Mouse (Mus musculus) kidney, embryonic 16.5 days (tissue): ENCODE measurements around the gene Eef2. TPM values are rescaled to one million over a fixed set of nuclear protein-coding genes. Genes with fewer than 3 reads are reported as not detected.
A peak's percentile ranks its signal among the peaks of the same experiment; 100 is the strongest.
"Not testable (repeated sequence)": the region's sequence is repeated elsewhere in the genome, so short reads cannot be mapped to it uniquely, and the experiment has no call there.

ENCODE experiments used
- ATAC-seq: fragments of 200-750 bp; cut with Nextera tagmentation; 2 replicates; pipeline ENCODE4 v1.8.0; 2017; ENCODE audit warnings: moderate TSS enrichment; ENCODE audit not compliant: low FRiP score, low TSS enrichment
- H3K27ac ChIP-seq: fragments of 300-500 bp; sonication (generic); 2 replicates; pipeline ENCODE4 v1.5.1; 2014; ENCODE audit warnings: low read length
- H3K27me3 ChIP-seq: fragments of 300-500 bp; sonication (generic); 2 replicates; pipeline ENCODE4 v1.6.1; 2014; ENCODE audit warnings: low read length, control low read depth, mixed read lengths; ENCODE audit not compliant: insufficient read depth
- H3K36me3 ChIP-seq: fragments of 300-500 bp; sonication (generic); 2 replicates; pipeline ENCODE4 v1.6.1; 2014; ENCODE audit warnings: low read length, control low read depth, mixed read lengths; ENCODE audit not compliant: insufficient read depth
- H3K4me1 ChIP-seq: fragments of 300-500 bp; sonication (generic); 2 replicates; pipeline ENCODE4 v1.6.1; 2014; ENCODE audit warnings: low read length, control low read depth, mixed read lengths; ENCODE audit not compliant: insufficient read depth
- H3K4me2 ChIP-seq: fragments of 300-500 bp; sonication (generic); replicated peaks from 2 replicates; pipeline ENCODE4 v1.6.1; 2014; ENCODE audit warnings: low read depth, low read length
- H3K4me3 ChIP-seq: fragments of 300-500 bp; sonication (generic); 2 replicates; pipeline ENCODE4 v1.5.1; 2014; ENCODE audit warnings: mild to moderate bottlenecking, low read length
- H3K9ac ChIP-seq: fragments of 300-500 bp; sonication (generic); replicated peaks from 2 replicates; pipeline ENCODE4 v1.6.1; 2014; ENCODE audit warnings: low read length
- H3K9me3 ChIP-seq: fragments of 300-500 bp; sonication (generic); 2 replicates; pipeline ENCODE4 v1.6.1; 2016; ENCODE audit warnings: low read length, control low read depth
- WGBS: fragments of 180-500 bp; shearing (Covaris S2); extraction: QIAGEN DNeasy Blood & Tissue Kit; methylation state at CpG from one replicate; pipeline ENCODE4 v1.1.7; 2014; 5-methylcytosine and 5-hydroxymethylcytosine counted together
- polyA plus RNA-seq: library from polyadenylated mRNA; unstranded; fragments of >200 nt; fragmentation: Nextera tagmentation; extraction: Ambion mirVana; gene quantifications from 2 replicates; pipeline ENCODE4 v1.2.1, GENCODE M21; 2015

Eef2 gene
- polyA plus RNA-seq, 1 experiment from 2014 or later: 672 TPM

- Histone ChIP-seq H3K4me1 (no peaks in the 10 kb centered on the region), H3K27ac (no peak overlapping the region), H3K9ac (no peak overlapping the region), H3K4me2 (no peak overlapping the region), H3K9me3 (peaks cover 10% of the 10 kb centered on the region), H3K36me3 (no peaks in the 10 kb centered on the region), H3K27me3 (no peaks in the 10 kb centered on the region; the same call in 1 of the 2 replicates), H3K4me3 (no peak overlapping the region)
- ATAC-seq: no peak
- WGBS: 93% methylated on average over 5 of the region's 5 CpGs
These were observed 33.7 kb downstream of the Eef2 start for GRCm38 (mm10) chr10:81210154-81210553.

- Histone ChIP-seq H3K4me3 (no peak overlapping the region), H3K9ac (no peak overlapping the region), H3K4me1 (no peaks in the 10 kb centered on the region), H3K27me3 (peaks cover 7% of the 10 kb centered on the region; the same call in 1 of the 2 replicates), H3K9me3 (0 out of 2 replicates have a peak, but pooled peaks cover 5% of the 10 kb centered on the region), H3K27ac (no peak overlapping the region), H3K4me2 (no peak overlapping the region), H3K36me3 (no peaks in the 10 kb centered on the region)
- 84% methylated on average over 6 of the region's 6 CpGs for WGBS
- no peak for ATAC-seq
These were observed 39.8 kb downstream of the Eef2 start for GRCm38 (mm10) chr10:81216260-81216659.

- ATAC-seq: no peak
- 88% methylated on average over 6 of the region's 6 CpGs for WGBS
- Histone ChIP-seq H3K4me3 (no peak overlapping the region), H3K4me2 (no peak overlapping the region), H3K27ac (no peak overlapping the region), H3K27me3 (peaks cover 7% of the 10 kb centered on the region; the same call in 1 of the 2 replicates), H3K4me1 (no peaks in the 10 kb centered on the region), H3K36me3 (no peaks in the 10 kb centered on the region), H3K9ac (no peak overlapping the region), H3K9me3 (0 out of 2 replicates have a peak, but pooled peaks cover 5% of the 10 kb centered on the region)
These were observed 40.4 kb downstream of the Eef2 start for GRCm38 (mm10) chr10:81216810-81217209.

GRCm38 (mm10) chr10:81217267-81217666 is 40.8 kb downstream of the Eef2 start:
- not testable (repeated sequence) for H3K9ac ChIP-seq, ATAC-seq, H3K4me1 ChIP-seq, H3K9me3 ChIP-seq, H3K27me3 ChIP-seq, H3K4me3 ChIP-seq, H3K27ac ChIP-seq, H3K4me2 ChIP-seq, H3K36me3 ChIP-seq
- WGBS: 19% methylated on average over 1 of the region's 1 CpGs

GRCm38 (mm10) chr10:81217964-81218363 is 41.5 kb downstream of the Eef2 start:
- Histone ChIP-seq H3K27me3 (peaks cover 7% of the 10 kb centered on the region; the same call in 1 of the 2 replicates), H3K4me2 (no peak overlapping the region), H3K9me3 (no peaks in the 10 kb centered on the region), H3K27ac (no peak overlapping the region), H3K4me1 (no peaks in the 10 kb centered on the region), H3K4me3 (no peak overlapping the region), H3K9ac (no peak overlapping the region), H3K36me3 (no peaks in the 10 kb centered on the region)
- WGBS: 35% methylated on average over 7 of the region's 7 CpGs
- no peak for ATAC-seq

GRCm38 (mm10) chr10:81221402-81222015 is 45.1 kb downstream of the Eef2 start:
- ATAC-seq: no peak
- Histone ChIP-seq H3K27me3 (peaks cover 7% of the 10 kb centered on the region; the same call in 1 of the 2 replicates), H3K27ac (no peak overlapping the region), H3K9ac (no peak overlapping the region), H3K4me3 (no peak overlapping the region), H3K4me2 (no peak overlapping the region), H3K4me1 (no peaks in the 10 kb centered on the region), H3K36me3 (no peaks in the 10 kb centered on the region), H3K9me3 (no peaks in the 10 kb centered on the region)
- 82% methylated on average over 5 of the region's 5 CpGs for WGBS

- H3K36me3 ChIP-seq, H3K27ac ChIP-seq, ATAC-seq, H3K4me3 ChIP-seq, H3K9ac ChIP-seq, H3K4me2 ChIP-seq, H3K4me1 ChIP-seq, H3K9me3 ChIP-seq: not testable (repeated sequence)
- H3K27me3 ChIP-seq: peaks cover 12% of the 10 kb centered on the region; the same call in 1 of the 2 replicates
- WGBS: 42% methylated on average over 2 of the region's 2 CpGs
These were observed 47.3 kb downstream of the Eef2 start for GRCm38 (mm10) chr10:81223731-81224130.

GRCm38 (mm10) chr10:81229735-81230437 is 53.5 kb downstream of the Eef2 start:
- Histone ChIP-seq H3K27ac (no peak overlapping the region), H3K4me3 (no peak overlapping the region), H3K36me3 (no peaks in the 10 kb centered on the region), H3K9me3 (no peaks in the 10 kb centered on the region), H3K4me2 (0 out of 2 replicates have a peak overlapping the region, but pooled peaks have one; percentile 10), H3K9ac (no peak overlapping the region), H3K4me1 (peaks cover 17% of the 10 kb centered on the region), H3K27me3 (peaks cover 36% of the 10 kb centered on the region)
- ATAC-seq: no peak
- WGBS: 11% methylated on average over 20 of the region's 20 CpGs

- H3K4me1 ChIP-seq: peaks cover 17% of the 10 kb centered on the region
- H3K9ac ChIP-seq: no peak within 1 kb of the TSS
- no peak for ATAC-seq
- no peak within 1 kb of the TSS for H3K27ac ChIP-seq
- no peaks in the 10 kb centered on the region for H3K9me3 ChIP-seq
- H3K4me2 ChIP-seq: peak within 1 kb of the TSS; percentile 44
- no peaks in the 10 kb centered on the region for H3K36me3 ChIP-seq
- peak within 1 kb of the TSS; percentile 21 for H3K4me3 ChIP-seq
- peaks cover 36% of the 10 kb centered on the region for H3K27me3 ChIP-seq
- WGBS: 6% methylated on average over 27 of the region's 27 CpGs
These were observed 54.3 kb downstream of the Eef2 start, which contains the start of gene Atcay for GRCm38 (mm10) chr10:81230438-81231332. Atcay (minus strand) TSS chr10:81230833.
